Mouse (Mus musculus): Measurements from ENCODE around the gene Mob3a. TPM values are rescaled to one million over a fixed set of nuclear protein-coding genes. Genes with fewer than 3 reads are reported as not detected.

Mob3a gene
- 57.4 to 129 TPM (median 87.2 TPM) in 3 replicates for total RNA-seq (2017)

DNA sequence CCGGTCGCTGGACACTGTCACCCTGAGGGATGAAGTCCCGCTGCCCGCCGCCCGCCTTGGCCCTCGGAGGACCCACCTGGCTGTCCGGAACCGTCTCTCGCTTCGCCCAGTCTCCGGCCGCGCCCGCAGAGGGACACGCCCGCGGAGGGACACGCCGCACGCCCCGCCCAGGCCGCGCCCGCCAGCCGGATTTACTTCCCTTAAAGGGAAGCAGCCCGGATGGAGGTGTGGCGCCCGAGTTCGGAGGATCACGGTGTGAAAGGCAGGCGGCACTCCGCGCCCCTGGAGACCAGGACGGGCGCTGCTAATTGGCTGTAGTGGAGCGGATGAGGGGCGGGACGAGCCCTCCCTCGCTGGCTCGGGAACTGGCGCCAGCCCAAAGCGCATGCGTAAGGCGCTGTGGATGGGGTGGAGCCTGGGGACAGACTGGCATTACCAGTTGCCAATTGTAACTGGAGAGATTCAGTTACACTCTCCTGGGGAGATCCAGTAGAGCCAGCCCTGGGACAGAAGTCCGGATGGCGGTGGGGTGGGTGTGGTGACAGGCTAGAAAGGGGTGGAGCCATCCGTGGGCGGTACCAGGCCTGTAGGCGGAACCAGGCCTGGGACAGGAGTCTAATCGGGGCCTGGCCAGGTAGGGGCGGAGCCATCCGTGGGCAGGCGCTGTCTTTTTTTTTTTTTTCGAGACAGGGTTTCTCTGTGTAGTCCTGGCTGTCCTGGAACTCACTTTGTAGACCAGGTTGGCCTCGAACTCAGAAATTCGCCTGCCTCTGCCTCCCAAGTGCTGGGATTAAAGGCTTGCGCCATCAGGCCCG lies at the start of gene Mob3a, which contains the start of gene Izumo4:
TSS of gene Mob3a (minus strand) at position 257 of the 815 bp plus-strand sequence.
TSS of gene Izumo4 (plus strand) at position 464 of the 815 bp plus-strand sequence.
- ATAC-seq (replicated peaks; ENCODE audit: insufficient number of reproducible peaks, low FRiP score, low TSS enrichment, poor library complexity, severe bottlenecking) = peak; percentile 80

DNA sequence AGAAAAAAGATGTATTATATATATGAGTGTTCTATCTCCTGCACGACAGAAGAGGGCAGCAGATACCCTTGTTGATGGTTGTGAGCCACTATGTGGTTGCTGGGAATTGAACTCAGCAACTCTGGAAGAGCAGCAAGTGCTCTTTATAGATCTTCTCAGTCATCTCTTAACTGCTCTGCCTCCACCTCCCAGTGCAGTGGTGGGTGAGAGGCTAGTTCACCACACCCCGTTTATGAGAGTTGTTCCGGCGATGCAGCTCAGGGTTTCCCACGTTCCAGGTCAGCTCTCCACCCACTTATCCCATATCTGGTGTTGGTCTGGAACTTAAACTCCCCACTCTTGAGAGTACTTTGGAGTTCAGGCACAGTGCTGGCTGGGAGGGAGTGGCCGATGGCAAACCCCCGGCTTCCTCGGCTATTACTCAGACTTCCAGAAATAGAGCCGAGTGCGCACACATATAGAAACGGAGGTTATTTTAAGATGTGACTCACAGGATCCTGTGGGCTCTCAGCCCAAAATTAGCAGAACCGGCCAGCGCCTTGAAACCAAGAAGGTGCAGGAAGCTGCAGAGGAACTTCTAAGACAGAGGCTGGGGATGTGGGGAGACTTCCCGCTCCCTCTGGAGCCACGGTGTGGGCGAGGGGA lies 49.5 kb upstream of the Mob3a start:
- ATAC-seq (replicated peaks; ENCODE audit: insufficient number of reproducible peaks, low FRiP score, low TSS enrichment, poor library complexity, severe bottlenecking) = peak; percentile 84

DNA sequence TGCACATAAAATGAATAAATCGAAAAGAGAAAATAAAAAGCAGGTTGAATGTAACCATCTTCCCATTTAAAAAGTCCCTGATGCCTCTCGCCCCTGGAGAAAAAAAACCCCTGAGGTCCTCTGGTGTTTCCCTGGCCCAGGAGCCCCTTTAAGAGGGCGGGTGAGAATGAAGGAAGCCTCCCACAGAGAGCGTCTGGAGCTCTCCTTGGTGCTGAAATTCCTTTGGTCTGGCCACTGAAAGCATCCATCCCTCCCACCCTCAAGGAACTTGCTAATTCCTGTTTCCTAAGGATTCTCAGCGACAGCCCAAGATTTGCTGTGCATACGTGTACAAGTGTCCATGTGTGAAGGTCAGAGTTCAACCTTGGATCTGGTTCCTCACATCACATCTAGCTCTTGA lies 46.8 kb upstream of the Mob3a start:
- no peak for ATAC-seq (replicated peaks; ENCODE audit: insufficient number of reproducible peaks, low FRiP score, low TSS enrichment, poor library complexity, severe bottlenecking)

DNA sequence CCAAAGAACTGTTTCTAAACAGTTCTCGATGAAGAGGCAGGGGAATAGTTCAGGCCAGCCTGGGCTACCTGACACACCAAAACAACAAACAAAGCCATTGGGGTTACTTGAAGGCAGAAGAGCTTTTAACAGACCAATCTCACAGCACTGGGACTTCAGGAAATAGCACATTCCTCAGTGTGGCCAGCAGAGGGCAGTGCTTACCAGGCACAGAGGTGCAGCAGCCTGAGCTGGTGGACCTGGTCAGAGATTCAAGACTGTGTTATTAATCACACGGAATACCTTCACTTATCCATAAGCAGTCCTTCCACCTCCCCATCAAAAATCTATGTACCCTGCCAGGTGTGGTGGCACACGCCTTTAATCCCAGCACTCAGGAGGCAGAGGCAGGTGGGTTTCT lies 45.6 kb upstream of the Mob3a start:
- peak; percentile 70; the same call in 1 of the 2 replicates for ATAC-seq (replicated peaks; ENCODE audit: insufficient number of reproducible peaks, low FRiP score, low TSS enrichment, poor library complexity, severe bottlenecking)

DNA sequence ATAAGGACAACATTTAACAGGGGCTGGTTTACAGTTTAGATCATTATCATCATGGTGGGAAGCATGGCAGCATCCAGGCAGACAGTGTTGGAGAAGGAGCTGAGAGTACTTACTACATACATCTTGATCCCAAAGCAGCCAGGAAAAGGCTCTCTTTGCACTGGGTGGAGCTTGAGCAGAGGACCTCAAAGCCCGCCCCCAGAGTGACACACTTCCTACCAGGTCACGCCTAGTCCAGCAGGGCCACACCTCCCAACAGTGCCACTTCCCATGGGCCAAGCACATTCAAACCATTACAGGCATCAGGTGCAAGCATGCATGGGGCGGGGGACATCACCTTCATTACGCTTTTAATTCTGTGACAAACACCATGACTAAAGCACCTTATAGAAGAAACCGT lies 42.5 kb upstream of the Mob3a start:
- 0 out of 2 replicates have a peak, but pooled peaks have one; percentile 14 for ATAC-seq (replicated peaks; ENCODE audit: insufficient number of reproducible peaks, low FRiP score, low TSS enrichment, poor library complexity, severe bottlenecking)

DNA sequence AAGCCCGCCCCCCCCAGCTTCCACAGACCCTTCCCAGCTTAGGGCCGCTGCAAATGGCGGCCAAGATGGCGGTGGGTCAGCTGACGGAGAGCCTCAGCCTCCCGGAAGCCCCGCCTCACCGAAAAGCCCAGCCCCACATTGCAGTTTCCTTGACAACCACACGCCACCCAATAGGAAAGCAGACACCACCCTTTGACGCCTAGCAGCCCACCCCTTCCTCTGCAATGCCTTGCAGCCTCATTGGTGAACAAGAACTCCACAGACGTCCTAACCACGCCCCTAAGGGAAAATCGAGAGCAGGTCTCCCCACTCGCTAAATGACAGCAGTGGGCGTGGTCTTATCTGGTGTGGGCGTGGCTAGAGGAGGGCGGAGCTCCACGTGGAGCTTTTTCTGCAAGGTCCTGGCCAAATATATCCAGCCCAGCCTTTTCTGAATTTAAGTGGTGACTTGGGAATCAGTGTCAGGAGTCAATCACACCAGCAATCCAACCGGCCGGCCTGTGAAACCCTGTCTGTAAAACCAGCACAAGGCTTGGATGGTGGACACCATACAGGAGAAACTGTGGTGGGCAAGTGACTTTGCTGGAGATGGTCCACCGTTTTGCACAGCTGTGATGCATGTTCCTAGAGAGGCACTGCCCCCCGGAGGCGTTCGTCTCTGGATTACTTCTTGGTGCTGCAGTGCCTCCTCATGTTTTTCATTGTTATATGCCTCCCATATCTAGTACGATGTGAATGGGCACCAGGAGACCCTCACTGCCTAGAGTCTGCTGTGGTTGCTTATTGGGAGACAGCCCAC lies 40.6 kb upstream of the Mob3a start, which contains the start of gene Ap3d1:
TSS of gene Ap3d1 (minus strand) at position 85 of the 799 bp plus-strand sequence.
- ATAC-seq (replicated peaks; ENCODE audit: insufficient number of reproducible peaks, low FRiP score, low TSS enrichment, poor library complexity, severe bottlenecking) = peak; percentile 98

DNA sequence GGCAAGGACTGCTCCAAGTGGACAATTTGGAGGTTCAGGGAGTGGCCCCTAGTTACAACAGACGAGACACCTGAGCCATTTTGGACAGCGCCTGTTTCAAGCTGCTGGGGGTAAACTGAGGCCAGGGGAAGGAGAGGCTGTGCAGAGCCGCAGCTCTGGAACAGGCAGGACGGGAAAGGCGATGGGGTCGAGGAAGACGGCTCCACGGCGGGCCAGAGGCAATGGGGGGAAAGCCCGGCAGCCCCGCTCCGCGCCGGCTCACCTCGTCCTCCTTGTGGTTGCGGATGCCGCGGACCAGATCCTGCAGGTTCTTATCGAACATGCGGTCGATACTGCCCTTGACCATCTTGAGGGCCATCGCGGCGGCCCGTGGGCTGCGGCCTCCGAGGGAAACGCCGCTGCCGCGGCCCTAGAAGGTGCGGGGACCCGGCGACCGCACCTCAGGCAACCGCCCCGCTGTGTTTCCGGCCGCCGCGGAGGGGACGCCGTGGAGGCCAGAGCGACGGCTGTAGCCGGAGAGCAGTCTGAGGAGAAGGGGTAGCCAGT lies 39.9 kb upstream of the Mob3a start:
- no peak for ATAC-seq (replicated peaks; ENCODE audit: insufficient number of reproducible peaks, low FRiP score, low TSS enrichment, poor library complexity, severe bottlenecking)

DNA sequence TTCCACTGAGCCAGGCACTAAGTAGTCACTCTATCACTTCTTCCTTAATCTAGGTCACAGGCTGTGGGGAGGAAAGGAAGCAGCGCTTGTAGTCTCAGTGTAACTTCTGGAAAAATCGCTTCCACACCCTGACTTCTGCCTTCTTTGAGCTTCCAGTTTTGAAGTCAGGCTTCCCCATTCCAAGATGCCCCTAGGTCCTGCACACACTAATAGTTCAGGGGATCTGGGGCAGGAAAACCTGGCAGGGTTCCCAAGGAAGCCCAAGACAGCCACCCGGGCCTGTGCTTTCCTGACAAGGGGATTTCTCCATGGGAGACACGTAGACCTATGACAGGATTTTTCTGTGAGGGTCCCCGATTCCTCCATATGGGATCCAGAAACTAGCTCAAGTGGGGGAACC lies 39.4 kb upstream of the Mob3a start:
- no peak for ATAC-seq (replicated peaks; ENCODE audit: insufficient number of reproducible peaks, low FRiP score, low TSS enrichment, poor library complexity, severe bottlenecking)

DNA sequence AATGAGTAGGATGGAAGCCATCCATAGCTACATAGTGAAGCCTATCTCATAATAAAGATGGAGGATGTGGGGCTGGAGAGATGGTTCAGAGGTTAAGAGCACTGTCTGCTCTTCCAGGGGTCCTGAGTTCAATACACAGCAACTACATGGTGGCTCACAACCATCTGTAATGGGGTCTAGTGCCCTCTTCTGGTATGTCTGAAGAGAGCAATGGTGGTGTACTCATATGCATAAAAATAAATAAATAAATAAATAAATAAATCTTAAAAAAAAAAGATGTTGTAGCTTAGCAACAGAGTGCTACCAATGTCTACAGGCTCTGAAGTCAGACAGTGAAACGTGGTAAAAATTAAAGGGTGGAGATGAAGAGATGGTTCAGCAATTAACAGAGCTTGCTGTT lies 36.9 kb upstream of the Mob3a start:
- no peak for ATAC-seq (replicated peaks; ENCODE audit: insufficient number of reproducible peaks, low FRiP score, low TSS enrichment, poor library complexity, severe bottlenecking)

DNA sequence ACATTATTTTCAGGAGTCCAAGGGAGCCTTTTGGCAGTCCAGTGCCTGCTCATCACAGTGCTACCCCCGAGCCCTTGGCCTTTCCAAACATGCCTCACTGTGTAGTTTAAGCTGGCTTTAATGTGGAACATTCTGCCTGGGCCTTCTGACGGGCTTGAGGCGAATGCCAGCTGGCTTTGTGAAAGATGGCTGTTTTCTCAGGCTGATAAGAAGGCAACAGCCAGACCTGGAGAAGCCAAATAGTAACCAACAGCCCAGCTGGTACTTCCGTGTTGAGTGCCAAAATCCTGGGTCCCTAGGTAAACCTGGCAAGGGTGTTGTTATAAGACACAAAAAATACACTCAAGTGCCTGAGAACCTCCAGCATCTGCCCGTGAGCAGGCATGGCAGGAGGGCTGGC lies 35.0 kb upstream of the Mob3a start:
- no peak for ATAC-seq (replicated peaks; ENCODE audit: insufficient number of reproducible peaks, low FRiP score, low TSS enrichment, poor library complexity, severe bottlenecking)

DNA sequence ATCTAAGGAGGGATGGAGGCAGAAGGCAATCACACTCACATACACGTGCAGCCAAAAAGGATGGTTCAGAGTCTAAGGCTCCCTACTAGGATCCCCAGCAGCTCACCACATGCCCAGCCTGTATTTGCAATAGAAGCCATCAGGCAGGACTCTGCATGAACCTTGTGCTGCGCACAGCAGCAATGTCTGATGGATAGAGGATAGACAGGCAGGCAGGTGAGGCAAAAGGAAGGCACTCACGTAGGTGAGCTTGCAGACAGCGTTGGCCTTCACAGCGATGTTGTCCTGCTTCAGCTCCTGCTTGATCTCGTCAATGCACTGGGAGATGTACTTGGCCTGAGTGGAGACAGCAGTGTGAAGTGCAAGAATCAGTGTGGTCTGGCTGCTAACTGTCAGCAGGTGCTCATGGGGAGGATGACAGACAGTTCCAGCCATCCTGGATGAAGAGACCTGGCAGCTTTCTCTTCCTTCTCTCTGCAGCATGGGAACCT lies 30.9 kb upstream of the Mob3a start:
- 0 out of 2 replicates have a peak, but pooled peaks have one; percentile 4 for ATAC-seq (replicated peaks; ENCODE audit: insufficient number of reproducible peaks, low FRiP score, low TSS enrichment, poor library complexity, severe bottlenecking)

DNA sequence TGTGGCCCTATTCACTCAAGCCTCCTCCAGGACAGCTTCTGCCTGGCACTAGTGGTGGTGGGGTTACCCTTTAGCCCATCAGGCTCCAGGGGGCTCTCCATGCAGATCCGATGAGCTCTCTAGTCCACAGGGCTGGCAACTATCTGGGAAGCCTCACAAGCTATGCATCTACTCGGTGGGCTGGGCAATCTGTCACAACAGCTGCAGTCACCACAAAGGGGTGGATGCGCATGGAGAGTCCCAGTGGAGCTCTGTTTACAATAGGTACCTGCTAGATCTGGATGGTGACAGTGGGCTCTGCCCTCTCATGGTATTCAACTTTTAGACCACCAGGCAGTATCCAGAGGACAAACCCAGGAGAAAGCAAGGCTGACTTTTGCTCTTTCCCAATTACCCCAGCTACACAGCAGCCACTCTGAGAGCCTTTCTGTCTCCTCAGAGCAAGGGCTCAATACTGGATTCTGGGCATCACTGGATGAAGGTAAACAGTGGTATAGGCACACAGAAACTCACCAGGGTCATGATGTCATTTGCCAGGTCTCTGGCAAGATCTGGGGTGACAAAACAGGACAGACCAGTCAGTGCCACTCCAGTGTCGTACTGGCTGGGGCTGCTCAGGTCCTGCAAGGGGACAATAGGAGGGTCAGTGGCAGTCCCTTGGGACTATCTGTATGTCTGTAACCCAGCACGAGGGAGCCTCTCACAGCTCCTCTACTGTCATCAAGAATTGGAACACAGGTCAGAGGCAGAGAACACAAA lies 25.8 kb upstream of the Mob3a start:
- ATAC-seq (replicated peaks; ENCODE audit: insufficient number of reproducible peaks, low FRiP score, low TSS enrichment, poor library complexity, severe bottlenecking) = no peak

DNA sequence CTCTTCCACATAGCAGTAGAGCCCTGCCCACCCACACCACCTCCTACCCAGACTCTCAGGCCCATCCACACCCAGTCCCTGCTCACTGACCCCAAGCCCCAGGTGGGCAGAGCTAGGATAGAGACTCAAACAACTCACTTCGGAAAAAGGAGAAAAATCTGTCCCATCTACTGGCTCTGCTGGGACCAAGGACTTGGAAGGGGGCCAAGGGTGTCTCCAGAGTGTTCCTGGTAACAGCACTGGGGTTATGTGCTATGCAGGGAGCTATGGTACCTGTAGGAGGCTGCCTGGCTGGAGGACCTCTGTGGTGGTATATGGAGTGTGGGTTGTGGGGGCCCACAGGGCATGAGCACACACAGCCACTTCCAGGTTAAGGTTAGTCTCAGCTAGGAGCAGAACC lies 15.5 kb upstream of the Mob3a start:
- no peak for ATAC-seq (replicated peaks; ENCODE audit: insufficient number of reproducible peaks, low FRiP score, low TSS enrichment, poor library complexity, severe bottlenecking)

DNA sequence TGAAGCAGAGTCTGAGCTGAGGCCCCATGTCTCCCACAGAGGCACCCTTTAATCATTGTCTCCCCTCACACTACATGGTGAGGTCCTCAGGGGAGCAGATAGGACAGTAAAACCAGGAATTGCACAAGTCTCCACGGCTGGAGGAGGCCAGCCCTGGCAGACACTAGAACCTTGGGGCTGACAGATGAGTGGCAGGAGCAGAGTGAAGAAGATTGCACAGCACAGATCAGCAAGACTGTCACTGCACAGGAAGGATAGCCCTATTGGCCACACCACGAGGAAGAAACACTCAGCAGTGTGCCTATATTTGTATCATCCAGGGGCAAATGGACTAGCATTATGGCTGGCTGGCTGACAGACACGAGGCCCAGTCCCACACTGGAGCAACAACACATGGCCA lies 9.1 kb upstream of the Mob3a start:
- ATAC-seq (replicated peaks; ENCODE audit: insufficient number of reproducible peaks, low FRiP score, low TSS enrichment, poor library complexity, severe bottlenecking) = no peak

DNA sequence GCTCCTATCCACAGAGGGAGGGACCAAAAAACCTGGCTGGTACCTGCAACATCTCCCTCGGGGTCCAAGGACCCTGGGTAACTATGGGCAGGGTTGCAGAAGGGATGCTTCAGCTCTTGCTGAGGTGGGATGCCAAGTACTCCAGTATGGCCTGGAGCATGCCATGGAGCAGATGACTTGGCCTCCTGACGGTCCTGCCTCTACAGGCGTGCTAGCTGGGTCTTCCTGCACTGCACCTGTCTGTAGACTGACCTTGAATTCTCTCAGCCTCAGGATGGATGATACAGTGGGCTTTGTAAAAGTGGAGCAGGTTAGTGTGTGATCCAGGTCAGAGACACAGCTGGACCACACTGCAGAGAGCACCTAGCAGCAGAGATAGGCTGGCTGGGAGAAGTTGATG lies 3.7 kb upstream of the Mob3a start:
- ATAC-seq (replicated peaks; ENCODE audit: insufficient number of reproducible peaks, low FRiP score, low TSS enrichment, poor library complexity, severe bottlenecking) = no peak

DNA sequence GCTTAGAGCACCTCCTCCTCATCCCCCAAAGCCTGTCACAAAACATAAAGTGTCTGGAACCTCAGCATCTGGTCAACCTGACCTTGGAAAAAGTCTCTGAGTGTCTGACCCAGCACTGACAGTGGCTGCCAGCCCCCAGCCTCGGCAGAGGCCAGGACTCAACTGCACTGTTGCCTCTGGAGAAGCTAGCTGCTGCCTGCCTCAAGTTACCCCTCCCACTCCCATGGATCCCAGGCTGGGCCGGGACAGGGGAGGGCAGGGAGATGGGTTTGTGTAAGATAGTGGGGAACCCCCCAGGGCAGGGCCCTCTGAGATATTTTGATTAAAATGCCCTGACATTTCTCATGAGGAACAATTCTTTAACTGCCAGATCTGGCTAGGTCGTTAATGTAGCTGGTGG lies 3.3 kb upstream of the Mob3a start:
- no peak for ATAC-seq (replicated peaks; ENCODE audit: insufficient number of reproducible peaks, low FRiP score, low TSS enrichment, poor library complexity, severe bottlenecking)

DNA sequence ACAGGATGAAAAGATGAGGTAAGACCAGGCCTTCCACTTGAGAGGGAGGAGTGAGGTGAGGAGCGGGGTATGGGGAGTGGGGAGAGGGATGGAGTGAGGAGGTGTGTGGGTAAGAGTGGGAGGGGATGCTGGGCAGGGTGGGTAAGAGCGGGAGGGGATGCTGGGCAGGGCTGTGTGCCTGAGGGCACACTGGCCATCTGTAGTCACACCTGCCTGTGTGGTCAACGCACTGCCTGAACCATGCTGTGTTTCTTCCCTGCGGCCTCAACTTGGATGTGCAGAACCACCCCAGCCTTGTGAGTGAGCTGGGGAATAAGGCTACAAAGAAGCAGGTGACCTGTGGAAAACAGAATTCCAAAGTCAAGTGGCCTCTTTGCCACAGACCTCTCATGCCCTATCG lies 2.6 kb upstream of the Mob3a start:
- no peak for ATAC-seq (replicated peaks; ENCODE audit: insufficient number of reproducible peaks, low FRiP score, low TSS enrichment, poor library complexity, severe bottlenecking)

DNA sequence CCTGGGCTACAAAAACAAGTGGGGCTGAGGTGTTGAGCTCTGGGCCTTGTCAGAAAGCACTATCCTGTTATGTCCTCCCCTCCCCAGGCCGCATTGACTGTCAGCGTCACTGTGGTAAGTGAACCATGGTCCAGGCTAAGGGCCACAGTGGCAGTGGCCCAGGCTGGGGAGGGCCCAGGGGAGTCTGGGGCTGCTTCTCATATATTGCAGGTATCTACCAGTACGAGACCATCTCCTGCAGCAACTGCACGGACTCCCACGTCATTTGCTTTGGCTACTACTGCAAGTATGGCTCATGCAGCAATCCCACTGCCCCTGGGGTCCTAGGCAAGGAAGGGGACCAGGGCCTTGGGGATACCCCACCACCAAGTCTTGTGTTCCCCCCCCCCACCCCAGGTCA lies 1.9 kb upstream of the Mob3a start:
- no peak for ATAC-seq (replicated peaks; ENCODE audit: insufficient number of reproducible peaks, low FRiP score, low TSS enrichment, poor library complexity, severe bottlenecking)
